ENCODE assay signal across 8 mouse cellular contexts in genomic region chr6:125131302-125132156, GRCm38 (mm10). TPM values are rescaled to one million over a fixed set of nuclear protein-coding genes. Genes with fewer than 3 reads are reported as not detected.
DNase-seq lines count a peak whose midpoint lies in the region; ATAC-seq and TF ChIP-seq lines count a peak whose summit lies in the region.

Nop2 (plus strand) TSS chr6:125131909.

- intact Hi-C loops in heart, postnatal 36 days (cut with DNase I): loop anchor here (2.0 kb wide), 2 partner anchors 29 to 33 kb away; no protein-coding TSS in a partner anchor

- TF ChIP-seq EP300 in lung, postnatal 0 days (IDR thresholded peaks at IDR 0.05): 0 out of 2 replicates have a peak, but pooled peaks have one; percentile 19

- TF ChIP-seq CTCF in G1E (IDR thresholded peaks at IDR 0.05; ENCODE audit: low read depth, low read length): no peak
- TF ChIP-seq CTCF in lung, postnatal 0 days (IDR thresholded peaks at IDR 0.05): no peak

- H3K9ac ChIP-seq in forebrain, embryonic 16.5 days (replicated peaks; ENCODE audit: low read depth, low read length): peak within 1 kb of the TSS; percentile 72
- peak within 1 kb of the TSS; percentile 69 for H3K9ac ChIP-seq in lung, postnatal 0 days (replicated peaks; ENCODE audit: low read depth)

- H3K27ac ChIP-seq in forebrain, embryonic 16.5 days (ENCODE audit: low read length): peak within 1 kb of the TSS; percentile 80
- peak within 1 kb of the TSS; percentile 68 for H3K27ac ChIP-seq in lung, postnatal 0 days (ENCODE audit: low read length)

- H3K4me1 ChIP-seq in G1E (ENCODE audit: insufficient read depth, low read depth, low read length): peaks cover 52% of the 10 kb centered on the region
- H3K4me1 ChIP-seq in forebrain, embryonic 16.5 days (replicated peaks; ENCODE audit: control insufficient read depth, insufficient read depth, low read length): peaks cover 9% of the 10 kb centered on the region
- H3K4me1 ChIP-seq in lung, postnatal 0 days (ENCODE audit: insufficient read depth, low read depth, low read length): peaks cover 2% of the 10 kb centered on the region; the same call in 1 of the 2 replicates

- peak; percentile 85 for DNase-seq in G1E (ENCODE audit: low spot score)
- peak; percentile 87 for DNase-seq in cerebellum, adult 11-12 months
- peak; percentile 86 for DNase-seq in heart, postnatal 36 days
- peak; percentile 64 to 77 for DNase-seq in layer of hippocampus, adult 8-10 months (ENCODE audit: low spot score in 2 of 2)
- DNase-seq in lung, postnatal 0 days (ENCODE audit: low spot score): peak; percentile 97
- peak; percentile 77 for DNase-seq in ovary, postnatal 14 days (ENCODE audit: low spot score)
- peak; percentile 91 for DNase-seq in thymus, postnatal 14 days

- no peaks in the 10 kb centered on the region for H3K27me3 ChIP-seq in G1E (ENCODE audit: insufficient read depth, low read length)
- no peaks in the 10 kb centered on the region for H3K27me3 ChIP-seq in forebrain, embryonic 16.5 days (replicated peaks; ENCODE audit: control insufficient read depth, insufficient read depth, low read length)
- no peaks in the 10 kb centered on the region for H3K27me3 ChIP-seq in lung, postnatal 0 days (replicated peaks; ENCODE audit: insufficient read depth, low read length)

- no peaks in the 10 kb centered on the region for H3K9me3 ChIP-seq in G1E (replicated peaks)
- no peaks in the 10 kb centered on the region for H3K9me3 ChIP-seq in forebrain, embryonic 16.5 days (ENCODE audit: control insufficient read depth, low read length)
- no peaks in the 10 kb centered on the region for H3K9me3 ChIP-seq in lung, postnatal 0 days (ENCODE audit: low read length)

- peak within 1 kb of the TSS; percentile 85 for H3K4me3 ChIP-seq in G1E (ENCODE audit: low read depth, low read length)
- H3K4me3 ChIP-seq in forebrain, embryonic 16.5 days (replicated peaks; ENCODE audit: low read length): peak within 1 kb of the TSS; percentile 57
- H3K4me3 ChIP-seq in lung, postnatal 0 days (ENCODE audit: low read depth, low read length): peak within 1 kb of the TSS; percentile 78

- under 1% methylated on average over 62 of the region's 66 CpGs for WGBS in forebrain, embryonic 16.5 days
- under 1% methylated on average over 53 of the region's 66 CpGs for WGBS in lung, postnatal 0 days

- H3K36me3 ChIP-seq in G1E (replicated peaks): peaks cover 79% of the 10 kb centered on the region
- peaks cover 26% of the 10 kb centered on the region for H3K36me3 ChIP-seq in forebrain, embryonic 16.5 days (ENCODE audit: control insufficient read depth, insufficient read depth)
- peaks cover 25% of the 10 kb centered on the region for H3K36me3 ChIP-seq in lung, postnatal 0 days (ENCODE audit: insufficient read depth, low read length)

- peak; percentile 81 for ATAC-seq in G1E (ENCODE audit: extremely low read depth, insufficient number of reproducible peaks, low FRiP score, poor library complexity, severe bottlenecking)
- ATAC-seq in forebrain, embryonic 16.5 days: peak; percentile 94
- ATAC-seq in lung, postnatal 0 days: peak; percentile 97

- H3K4me2 ChIP-seq in forebrain, embryonic 16.5 days (ENCODE audit: low read length): peak within 1 kb of the TSS; percentile 81
- peak within 1 kb of the TSS; percentile 91 for H3K4me2 ChIP-seq in lung, postnatal 0 days (replicated peaks; ENCODE audit: low read depth, low read length)

RNA-seq across cellular contexts. Expression of gene Nop2, which starts in this region (rescaled TPM):
- total RNA-seq in G1E (2014; fragmentation: Nextera tagmentation): 56.9 and 61.0 TPM in 2 replicates
- 87.7 and 89.2 TPM in 2 replicates for total RNA-seq in G1E (2017)
- 53.4 and 90.0 TPM in 2 replicates for polyA plus RNA-seq in G1E (2012)
- 54.4 and 55.3 TPM in 2 replicates for polyA plus RNA-seq in forebrain, embryonic 16.5 days (2015; fragmentation: Nextera tagmentation; extraction: Ambion mirVana)
- total RNA-seq in heart, postnatal 36 days (2021): 10 to 100 TPM; 20.3 to 21.0 TPM
- total RNA-seq in layer of hippocampus, adult 8-10 months (2022): 10 to 100 TPM; 33.0 to 33.9 (median 33.5) TPM
- 16.9 and 17.7 TPM in 2 replicates for polyA plus RNA-seq in lung, postnatal 0 days (2015; fragmentation: Nextera tagmentation; extraction: Ambion mirVana)

Comparison
In these comparisons a context has a peak if more than half of its experiments do, and no peak if none do; other contexts are left out.
1. Peak in every context shown above with its lines: DNase-seq, ATAC-seq, H3K4me3 ChIP-seq and H3K27ac ChIP-seq.